Mouse (Mus musculus): Measurements from ENCODE around the gene Pck1.
A peak's percentile ranks its signal among the peaks of the same experiment; 100 is the strongest.
"Not testable (repeated sequence)": the region's sequence is repeated elsewhere in the genome, so short reads cannot be mapped to it uniquely, and the experiment has no call there.

Pck1 gene

DNA sequence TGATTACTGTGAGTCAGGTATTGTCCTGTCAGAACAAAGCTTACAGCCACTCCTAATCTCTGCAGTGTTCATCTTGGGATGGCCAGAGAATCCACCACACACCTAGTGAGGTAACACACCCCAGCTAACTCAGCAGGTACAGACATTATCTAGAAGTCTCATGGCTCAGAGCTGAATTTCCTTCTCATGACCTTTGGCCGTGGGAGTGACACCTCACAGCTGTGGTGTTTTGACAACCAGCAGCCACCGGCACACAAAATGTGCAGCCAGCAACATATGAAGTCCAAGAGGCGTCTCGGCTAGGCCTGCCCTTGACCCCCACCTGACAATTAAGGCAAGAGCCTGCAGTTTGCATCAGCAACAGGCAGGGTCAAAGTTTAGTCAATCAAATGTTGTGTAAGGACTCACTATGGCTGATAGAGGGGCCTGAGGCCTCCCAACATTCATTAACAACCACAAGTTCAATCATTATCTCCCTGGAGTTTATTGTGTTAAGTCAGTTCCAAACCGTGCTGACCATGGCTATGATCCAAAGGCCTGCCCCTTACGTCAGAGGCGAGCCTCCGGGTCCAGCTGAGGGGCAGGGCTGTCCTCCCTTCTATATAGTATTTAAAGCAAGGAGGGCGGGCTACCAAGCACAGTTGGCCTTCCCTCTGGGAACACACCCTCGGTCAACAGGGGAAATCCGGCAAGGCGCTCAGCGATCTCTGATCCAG, at the start of gene Pck1:
Pck1 (plus strand) TSS at position 613 of the 716 bp plus-strand sequence.
- DNase-seq (ENCODE audit: extremely low spot score, low spot score) = no peak

GRCm38 (mm10) chr2:173106409-173106808, 46.4 kb upstream of the Pck1 start:
- DNase-seq (ENCODE audit: extremely low spot score, low spot score) = no peak

DNA sequence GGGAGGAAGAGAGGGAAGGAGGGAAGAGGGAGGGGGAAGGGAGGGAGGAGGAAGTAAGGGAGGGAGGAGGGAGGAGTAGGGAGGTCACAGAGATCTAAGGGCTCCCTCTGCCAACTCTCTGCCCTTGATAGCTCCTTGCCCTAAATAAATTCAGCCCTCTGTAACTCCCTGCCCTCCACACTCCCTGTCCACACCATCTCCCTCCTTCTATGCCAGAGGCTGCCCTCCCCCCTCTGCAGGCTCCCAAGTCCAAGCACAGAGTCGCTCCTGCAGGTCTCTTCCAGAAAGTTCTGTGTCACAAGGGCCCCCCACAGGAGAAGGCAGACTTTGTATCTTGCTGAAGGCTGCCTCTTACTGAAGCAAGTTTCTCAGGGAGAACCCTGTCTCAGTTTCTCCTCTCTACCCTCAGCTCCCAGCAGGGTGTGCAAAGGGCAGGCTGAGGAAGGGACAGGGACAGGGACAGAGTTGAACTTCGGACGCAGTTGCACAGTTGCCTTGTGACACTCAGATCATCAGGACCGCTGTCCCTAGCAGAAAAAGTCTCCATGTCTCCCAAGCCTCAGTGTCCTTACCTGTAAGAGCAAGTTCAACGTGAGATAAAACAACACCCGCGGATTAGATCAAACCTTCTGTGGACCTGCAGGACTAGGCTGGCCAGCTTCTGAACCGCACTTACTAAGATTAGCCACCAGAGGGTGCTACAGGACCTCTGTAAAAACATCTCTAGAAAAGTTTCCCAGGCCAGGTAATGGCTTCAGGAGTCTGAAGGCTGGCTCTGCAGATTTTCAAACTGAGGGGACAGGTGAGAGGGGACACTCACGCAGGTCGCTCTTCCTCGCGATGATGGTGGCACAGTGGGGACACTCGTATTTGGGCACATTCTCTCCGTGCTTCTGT, 45.7 kb upstream of the Pck1 start:
- peak; percentile 63 for DNase-seq (ENCODE audit: extremely low spot score, low spot score)

DNA sequence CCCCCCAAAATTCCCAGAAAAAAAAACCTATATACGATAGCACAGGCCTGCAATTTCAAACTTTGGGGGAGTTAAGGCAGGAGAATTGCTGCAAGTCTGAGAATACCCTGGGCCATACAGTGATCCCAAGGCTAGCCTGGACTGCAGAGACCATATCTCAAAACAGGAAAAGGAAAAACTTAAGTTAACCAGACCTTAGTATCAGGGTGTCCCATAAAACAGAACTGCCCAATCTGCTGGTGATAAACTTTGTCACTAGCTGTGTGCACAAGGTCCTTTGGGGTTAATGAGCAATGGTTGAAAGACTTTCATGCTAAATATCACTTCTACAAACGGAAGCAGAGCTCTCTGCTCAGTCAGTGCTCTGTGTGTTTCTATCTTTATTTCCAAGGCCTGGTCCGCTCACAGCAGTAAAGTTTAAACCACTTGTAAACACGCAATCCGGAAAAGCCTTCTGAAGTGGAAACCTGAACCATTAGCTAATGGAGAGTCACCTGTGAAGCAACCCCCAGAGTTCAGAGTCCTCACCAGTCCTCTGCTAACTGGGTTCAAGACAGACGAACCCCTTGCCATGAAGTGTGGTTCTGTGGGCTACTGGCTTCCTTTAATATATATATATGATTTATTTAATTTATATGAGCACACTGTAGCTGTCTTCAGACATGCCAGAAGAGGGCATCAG, 44.2 kb upstream of the Pck1 start:
- no peak for DNase-seq (ENCODE audit: extremely low spot score, low spot score)

DNA sequence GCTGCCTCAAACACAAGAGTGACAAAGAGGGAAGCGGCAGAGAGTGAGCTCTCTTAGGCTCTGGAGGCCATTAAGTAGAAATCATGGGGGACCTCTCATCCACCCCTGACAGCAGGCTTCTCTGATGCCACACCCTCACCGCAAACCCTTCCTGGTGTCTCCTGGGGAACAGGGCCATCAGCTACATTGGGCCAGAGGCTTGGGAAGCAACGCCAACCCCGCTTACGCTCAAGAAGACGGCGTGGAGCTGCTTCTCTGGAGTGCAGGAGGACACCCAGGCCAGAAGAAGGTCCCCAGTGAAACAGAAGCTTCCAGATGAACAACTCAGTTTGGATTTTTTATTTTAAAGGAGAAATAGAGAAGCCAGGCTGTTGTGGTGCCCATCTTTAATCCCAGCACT, 43.3 kb upstream of the Pck1 start:
- no peak for DNase-seq (ENCODE audit: extremely low spot score, low spot score)

GRCm38 (mm10) chr2:173110571-173110970, 42.3 kb upstream of the Pck1 start:
- no peak for DNase-seq (ENCODE audit: extremely low spot score, low spot score)

DNA sequence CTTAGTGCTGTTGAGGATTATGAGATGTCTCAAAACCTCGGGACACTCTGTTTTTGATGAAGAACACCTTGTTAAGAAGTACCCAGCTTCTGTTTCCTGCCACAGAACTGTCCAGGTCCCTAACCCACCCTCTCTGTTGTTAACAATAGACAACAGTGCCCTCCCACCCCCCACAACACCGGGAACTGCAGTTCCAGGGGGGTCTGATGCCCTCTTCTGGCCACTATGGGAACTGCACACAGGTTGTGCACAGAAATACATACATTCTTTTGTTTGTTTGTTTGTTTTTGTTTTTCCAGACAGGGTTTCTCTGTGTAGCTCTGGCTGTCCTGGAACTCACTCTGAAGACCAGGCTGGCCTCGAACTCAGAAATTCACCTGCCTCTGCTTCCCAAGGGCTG, 39.1 kb upstream of the Pck1 start:
- not testable (repeated sequence) for DNase-seq (ENCODE audit: extremely low spot score, low spot score)

DNA sequence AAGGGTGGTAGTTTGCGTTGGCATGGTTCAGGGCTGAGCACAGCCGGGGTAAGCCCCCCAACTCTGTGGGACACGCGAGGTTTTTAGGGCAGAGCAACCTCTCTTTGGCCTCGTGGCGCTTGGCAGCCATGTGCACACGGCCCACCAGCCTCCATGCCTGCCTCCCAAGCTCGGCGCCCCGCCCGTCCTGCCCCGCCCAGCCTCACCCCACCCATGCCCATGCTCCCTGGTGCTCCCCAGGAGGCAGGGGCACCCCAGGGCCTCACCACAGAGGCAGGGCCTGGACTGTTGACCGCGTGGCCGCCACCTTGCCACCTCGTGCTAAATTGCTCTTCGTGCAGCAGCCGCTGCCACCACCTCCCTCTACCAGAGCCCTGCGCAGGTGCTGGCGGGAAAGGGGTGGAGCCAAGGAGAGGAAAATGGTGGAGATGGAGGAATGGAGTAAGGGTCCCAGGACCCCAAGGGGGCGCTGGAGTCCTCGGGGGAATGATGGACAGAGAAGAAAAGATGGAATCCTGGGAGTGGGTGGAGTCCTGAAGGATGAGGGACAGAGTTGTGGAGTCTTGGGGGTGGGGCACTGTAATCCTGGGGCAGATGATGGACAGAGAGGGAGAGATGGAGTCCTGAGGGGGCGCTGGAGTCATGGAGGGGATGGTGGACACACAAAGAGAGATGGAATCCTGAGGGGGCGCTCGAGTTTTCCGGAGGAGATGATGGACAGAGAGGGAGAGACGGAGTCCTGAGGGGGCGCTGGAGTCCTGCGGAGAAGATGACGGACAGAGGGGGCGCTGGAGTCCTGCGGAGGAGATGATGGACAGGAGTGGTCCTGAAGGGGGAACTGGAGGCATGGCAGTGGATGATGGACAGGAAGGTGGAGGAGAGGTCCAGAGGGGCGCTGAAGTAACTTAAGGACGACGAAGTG, 33.6 kb upstream of the Pck1 start, which contains the start of gene Ctcfl:
Ctcfl (minus strand) TSS at position 503 of the 922 bp plus-strand sequence.
- no peak for DNase-seq (ENCODE audit: extremely low spot score, low spot score)

DNA sequence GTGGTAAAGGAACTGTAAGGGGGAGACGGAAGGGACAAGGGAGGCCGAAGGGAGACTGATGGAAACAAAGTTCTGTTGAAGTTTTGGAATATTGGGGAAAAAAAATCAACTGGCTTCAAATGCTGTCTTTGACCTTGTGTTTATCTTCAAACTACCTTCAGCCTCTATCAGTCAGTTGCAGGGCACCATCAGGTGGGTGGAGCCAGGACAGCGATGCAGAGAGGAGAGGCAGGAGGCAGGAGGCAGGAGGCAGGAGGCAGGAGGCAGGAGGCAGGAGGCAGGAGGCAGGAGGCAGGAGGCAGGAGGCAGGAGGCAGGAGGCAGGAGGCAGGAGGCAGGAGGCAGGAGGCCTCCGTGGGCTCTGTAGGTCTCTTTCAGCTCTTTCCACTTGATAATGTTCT, 32.7 kb upstream of the Pck1 start:
- DNase-seq (ENCODE audit: extremely low spot score, low spot score) = not testable (repeated sequence)

- DNase-seq (ENCODE audit: extremely low spot score, low spot score) = no peak
Measured at GRCm38 (mm10) chr2:173124022-173124735, 28.7 kb upstream of the Pck1 start.

- DNase-seq (ENCODE audit: extremely low spot score, low spot score) = no peak
Measured at GRCm38 (mm10) chr2:173126386-173126785, 26.5 kb upstream of the Pck1 start.

- no peak for DNase-seq (ENCODE audit: extremely low spot score, low spot score)
Measured at GRCm38 (mm10) chr2:173129111-173129510, 23.7 kb upstream of the Pck1 start.

DNA sequence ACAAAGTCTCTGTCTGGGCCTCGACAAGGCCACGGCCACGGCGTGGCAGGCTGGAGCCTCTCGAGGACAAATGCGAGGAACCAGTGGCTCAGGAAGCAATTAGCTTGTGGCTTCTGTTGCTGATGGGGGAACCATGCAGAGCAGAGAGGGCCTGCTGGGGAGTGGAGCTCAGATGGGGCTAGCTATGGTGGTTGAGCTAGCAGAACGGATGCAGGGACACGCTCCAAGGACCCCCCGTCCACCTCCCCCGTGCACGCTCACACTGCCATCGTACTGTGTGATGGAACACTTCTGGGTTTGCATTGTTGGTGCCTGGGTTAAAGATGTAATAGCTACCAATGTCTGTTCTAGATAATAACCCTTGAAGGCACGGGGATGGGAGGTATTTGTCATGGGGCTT, 20.6 kb upstream of the Pck1 start:
- DNase-seq (ENCODE audit: extremely low spot score, low spot score) = no peak

DNA sequence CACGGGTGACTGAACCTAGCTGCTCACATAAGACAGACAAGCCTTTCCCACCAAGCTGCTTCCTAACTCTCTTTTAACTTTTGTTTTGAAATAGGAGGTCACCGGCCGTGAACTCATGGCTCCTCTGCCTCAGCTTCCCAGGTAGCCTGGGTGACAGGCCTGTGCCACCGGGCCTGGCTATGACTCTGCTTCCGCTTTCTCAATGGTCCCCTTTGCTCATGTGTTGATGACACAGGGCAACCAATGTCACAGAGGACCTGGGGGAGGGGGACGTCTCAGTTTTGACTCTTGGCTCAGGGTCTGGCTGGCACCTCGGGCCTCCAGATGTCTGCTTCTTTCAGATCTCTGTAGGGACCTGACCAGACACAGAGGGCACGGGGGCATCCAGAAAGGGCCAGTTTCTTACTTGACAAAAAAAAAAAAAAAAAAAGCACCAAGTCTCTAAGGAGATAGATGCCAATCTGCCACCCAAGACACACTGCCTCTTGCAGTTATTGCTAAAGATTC, 20.0 kb upstream of the Pck1 start:
- no peak for DNase-seq (ENCODE audit: extremely low spot score, low spot score)

DNA sequence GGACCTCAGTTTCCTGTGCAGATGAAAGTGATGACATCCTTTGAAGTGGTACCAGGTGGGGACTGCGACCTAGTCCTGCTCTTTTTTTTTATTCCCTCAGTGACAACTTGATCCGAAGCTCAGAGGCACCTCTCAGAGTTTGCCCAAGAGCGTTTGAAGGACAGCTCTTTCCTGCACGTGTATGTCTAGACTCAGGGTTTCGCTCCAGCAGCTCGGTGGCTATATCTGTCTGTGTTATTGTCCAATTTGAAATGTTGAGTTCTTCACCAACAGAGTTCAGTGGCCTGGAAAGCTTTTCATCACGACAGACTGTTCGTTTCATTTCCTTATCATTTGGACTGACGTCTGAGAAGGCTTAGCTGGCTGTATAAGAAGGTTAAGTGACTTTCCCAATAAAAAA, 18.2 kb upstream of the Pck1 start:
- DNase-seq (ENCODE audit: extremely low spot score, low spot score) = no peak

DNA sequence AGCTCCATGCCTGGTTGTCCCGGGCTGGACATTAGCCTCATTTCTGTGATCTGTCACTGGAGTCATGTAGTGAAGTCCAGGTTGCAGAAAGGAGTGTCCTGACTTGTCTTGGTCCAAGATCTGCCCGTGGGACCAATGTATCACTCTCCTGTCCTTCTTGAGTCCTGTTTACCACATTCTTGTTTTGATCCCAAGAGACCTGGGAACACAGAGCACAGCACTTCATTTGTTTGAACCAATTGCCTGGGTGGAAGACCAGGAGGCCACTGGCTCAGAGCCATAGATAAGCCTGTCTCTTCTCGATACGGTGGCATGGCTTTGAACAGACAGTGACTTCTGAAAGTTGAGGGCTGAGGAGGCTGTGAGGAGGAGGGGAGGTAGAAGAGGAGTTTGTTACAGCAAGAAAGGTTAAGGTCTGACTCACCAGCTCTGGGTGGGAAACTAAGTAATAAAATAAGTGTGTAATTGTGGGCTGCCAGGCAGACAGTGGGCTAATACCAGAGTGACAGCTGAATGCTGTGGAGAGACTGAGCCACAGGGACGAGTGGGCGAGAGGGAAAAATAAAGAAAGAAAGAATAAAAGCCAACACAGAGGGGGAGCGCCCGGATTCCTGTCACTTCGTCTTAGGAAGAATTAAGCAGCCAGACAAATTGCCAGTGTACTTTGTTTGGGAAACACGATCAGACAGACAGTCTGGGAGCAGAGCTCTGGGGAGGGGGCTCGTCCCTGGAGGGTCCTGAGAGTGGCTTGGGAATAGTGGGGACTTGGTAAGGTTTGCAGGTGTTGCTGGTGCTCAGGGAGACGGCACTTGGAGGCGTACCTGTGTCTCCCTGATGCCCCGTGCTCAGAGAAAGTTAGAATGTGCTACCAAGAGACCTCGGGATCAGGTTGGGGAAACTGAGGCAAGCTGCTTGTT, 14.3 kb upstream of the Pck1 start:
- no peak for DNase-seq (ENCODE audit: extremely low spot score, low spot score)

DNA sequence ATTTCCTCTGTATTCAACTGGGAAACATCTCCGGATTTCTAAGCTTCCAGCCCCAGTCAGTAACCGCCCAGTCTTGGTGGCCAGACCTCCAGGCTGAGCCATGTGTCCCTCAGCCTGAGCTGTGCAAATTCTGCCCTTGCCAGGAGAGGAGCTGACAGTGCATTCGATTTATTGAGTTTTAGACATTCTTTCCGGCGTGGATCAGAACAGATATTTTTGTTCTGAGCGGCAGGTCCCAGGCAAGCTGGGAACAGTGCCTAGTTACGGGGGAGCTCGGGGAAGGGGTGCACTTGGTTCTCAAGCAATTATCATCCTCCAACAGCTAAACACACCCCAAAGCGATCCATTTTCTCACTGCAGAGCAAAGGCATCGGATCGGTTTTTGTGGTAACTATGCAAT, 9.2 kb upstream of the Pck1 start:
- no peak for DNase-seq (ENCODE audit: extremely low spot score, low spot score)

GRCm38 (mm10) chr2:173145808-173146207, 7.0 kb upstream of the Pck1 start:
- no peak for DNase-seq (ENCODE audit: extremely low spot score, low spot score)

DNA sequence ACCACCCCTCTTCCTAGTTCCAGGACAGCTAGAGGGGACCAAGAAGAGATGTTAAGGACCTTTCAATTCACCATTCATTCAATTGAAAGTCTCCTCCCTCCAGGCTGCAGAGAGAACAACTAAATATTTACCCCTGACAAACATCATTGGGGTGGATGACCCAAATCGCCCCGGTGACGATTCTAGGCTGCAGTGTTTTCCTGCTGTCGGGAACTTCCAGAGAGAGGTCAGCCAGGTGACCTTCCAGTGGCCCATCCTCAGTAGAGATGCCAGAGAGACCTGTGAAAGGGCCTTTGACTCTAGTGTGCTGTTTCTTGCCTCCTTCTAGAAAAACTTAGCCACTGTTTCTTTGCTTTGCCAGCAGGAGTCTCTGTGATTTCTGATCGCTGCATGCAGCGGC, 6.1 kb upstream of the Pck1 start:
- no peak for DNase-seq (ENCODE audit: extremely low spot score, low spot score)
